Mouse (Mus musculus) common myeloid progenitor, adult 5-6 weeks (primary cell): Measurements from ENCODE around the gene 1810065E05Rik. TPM values are rescaled to one million over a fixed set of nuclear protein-coding genes. Genes with fewer than 3 reads are reported as not detected.

ENCODE experiments used
- ATAC-seq: replicated peaks from 2 replicates; pipeline ENCODE4 v1.8.0; 2016; ENCODE audit warnings: low read depth, mild to moderate bottlenecking, moderate TSS enrichment, inconsistent platforms; ENCODE audit not compliant: poor library complexity, severe bottlenecking
- total RNA-seq: library from RNA; stranded (forward); fragments of 200-1000, 187-1606 nt; gene quantifications from 2 replicates; pipeline ENCODE4 v1.2.3, GENCODE M21; 2017

1810065E05Rik gene
- not detected in 2 replicates for total RNA-seq

DNA sequence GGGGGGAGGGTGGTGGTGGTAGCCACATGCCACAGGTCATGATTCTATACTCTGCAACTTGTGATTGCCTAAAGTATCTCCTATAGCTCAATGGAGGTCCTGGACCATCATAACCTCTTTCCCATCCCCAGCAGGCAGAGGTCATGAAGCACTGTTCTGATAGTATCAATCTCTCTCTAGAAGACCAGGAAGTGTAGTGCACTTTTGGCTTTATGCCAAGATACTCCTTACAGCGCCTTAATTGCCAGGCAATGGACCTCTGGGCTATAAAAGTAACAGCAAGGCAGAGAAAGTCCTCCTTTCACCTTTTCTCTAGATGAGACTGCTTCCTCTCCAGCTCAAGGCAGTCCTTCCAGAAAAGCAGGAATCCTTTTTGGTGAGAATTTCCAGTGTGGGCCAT, at the start of gene 1810065E05Rik:
Gene 1810065E05Rik, plus strand, starts transcription at position 297 of the 400 bp plus-strand sequence.
- ATAC-seq, result no peak

DNA sequence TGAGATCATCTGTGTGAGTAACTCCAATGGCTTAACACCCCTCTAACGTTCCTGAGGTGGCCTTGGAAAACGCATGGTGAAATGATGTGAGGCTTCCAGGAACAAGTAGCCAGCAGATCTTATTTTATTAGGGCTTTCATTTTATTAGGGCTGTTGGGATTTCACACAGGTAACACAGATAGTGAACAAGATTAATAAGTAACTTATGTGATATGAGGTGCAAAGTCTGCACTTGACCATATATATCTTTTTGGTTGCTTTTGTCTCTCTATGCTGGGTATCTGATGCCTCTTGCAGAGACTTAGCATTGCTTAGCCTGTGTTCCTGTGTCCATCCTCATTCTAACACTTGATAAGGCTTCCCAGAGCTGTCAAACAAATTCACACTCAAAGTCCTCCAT, 43.6 kb upstream of the 1810065E05Rik start:
- no peak for ATAC-seq

DNA sequence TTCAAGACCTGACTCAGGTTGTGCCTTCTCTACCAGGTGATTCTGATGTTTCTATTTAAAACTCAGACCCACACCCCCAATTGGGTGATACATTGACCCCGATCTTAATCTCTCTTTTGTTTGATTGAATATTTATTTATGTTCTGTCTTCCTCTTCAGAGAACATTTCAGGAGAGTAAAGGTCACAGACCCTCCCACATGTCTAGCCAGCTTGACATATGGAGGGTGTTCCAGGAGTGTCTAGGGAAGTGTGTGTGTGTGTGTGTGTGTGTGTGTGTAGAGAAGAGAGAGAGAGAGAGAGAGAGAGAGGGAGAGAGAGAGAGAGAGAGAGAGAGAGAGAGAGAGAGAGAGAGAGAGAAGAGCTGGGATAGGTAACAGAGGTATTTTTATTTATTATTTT, 43.2 kb upstream of the 1810065E05Rik start:
- no peak for ATAC-seq

DNA sequence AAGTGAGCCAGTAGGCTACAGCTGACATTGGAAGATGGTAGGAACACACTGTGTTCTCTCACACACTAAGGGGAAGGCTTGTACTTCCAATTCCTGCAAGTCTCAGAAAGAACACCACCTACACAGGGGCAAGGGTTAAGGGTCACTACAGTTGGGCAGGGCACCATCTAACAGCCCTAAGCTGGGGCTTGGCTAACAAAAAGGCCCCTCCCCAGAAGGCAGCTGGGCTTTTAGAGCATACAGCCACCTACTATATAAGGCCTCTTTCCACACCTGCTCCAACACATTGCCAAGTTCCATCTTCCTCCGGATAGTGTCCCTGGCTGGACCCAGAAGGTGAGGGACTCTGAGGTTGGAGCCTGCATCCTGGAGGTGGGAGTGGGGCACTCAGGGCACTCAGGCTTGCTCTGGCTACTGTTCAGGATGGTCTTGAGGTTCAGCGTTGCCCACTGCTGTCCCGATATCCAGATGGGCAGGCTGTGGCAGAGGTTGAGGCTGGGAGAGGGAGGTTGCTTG, 42.1 kb upstream of the 1810065E05Rik start, which contains the start of gene Lypd8:
Gene Lypd8, plus strand, starts transcription at position 281 of the 516 bp plus-strand sequence.
- no peak for ATAC-seq

DNA sequence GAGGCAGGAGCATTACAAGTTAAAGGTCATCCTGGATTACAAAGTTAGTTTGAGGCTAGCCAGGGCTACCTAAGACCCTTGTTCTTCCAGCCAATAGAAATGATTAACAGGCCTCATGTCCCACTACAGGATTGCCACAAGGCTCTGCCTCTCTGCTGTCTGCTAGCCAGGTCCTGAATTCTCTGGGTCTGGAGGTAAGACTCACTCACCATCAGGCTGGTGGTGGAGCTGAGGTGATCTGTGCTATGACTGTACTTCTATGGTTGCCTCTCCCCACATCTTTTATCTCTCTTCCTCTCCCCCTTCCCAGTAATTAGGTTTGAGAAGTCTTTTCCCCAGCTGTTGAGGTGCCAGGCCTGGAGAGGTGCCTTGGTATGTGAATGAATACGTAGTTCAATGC, 41.4 kb upstream of the 1810065E05Rik start:
- ATAC-seq, result no peak

DNA sequence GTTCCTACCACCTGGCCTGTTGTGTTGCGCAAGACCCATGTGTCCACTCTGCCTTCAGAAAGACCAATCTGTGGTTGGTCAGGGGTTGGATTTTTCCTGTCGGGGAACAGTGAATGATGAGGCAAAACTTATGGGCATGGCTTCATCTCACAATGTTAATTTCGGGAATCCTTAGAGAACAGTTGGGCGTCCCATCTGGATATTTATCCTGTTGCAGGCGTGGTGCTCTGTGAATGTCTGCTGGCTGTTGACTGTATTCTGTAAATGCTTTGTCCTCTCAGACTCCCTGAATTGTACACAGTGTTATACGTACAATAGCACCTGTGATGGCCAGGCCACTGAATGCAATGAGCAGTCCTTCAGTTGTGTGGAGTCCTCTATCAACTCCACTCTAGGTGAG, 38.4 kb upstream of the 1810065E05Rik start:
- ATAC-seq, result no peak

DNA sequence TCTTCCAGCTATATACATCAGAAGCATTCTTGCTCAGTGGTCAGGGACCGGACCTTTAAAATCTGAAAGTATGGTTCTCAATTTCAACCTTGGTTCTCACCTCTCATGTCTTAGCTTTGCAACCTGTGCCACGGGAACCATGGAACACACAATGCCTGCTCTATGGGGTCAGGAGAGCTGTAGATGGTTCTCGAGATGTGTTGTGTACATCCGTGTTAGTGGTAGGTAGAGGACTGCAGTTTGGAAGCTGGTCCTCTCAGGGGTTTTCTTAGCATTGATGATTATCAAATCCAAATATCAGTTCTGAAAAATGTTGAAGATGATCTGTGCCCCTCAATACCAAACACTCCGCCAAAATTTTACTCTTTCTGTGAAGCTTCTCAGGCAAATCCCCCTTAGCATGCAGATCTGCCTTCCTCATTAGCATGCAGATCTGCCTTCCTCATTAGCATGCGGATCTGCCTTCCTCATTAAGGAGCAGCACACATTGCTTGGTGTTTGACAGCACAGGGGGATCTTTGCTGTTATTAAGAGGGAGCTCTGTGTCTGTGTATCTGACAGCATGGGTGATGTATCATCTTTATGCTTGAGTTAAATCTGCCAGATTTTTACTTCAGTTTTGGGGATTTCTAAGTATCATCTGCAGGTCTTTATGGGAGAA, 20.8 kb upstream of the 1810065E05Rik start:
- no peak for ATAC-seq

DNA sequence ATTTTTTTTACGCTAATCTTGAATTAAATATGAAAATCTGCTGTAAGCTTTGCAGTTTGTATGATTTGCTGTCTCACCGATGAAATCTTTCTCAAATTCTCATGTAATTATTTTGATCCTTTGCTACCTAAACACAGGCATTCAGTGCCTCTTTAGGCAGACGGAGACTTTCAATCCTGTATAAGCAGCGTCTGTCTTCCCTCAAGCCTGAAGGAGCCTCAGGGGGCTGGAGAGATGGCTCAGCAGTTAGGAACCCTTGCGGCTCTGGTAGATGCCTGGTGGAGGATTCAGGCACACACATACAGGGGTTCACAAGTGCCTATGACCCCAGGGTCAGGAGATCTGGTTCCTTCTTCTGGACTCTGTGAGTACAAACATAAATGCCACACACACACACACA, 20.3 kb upstream of the 1810065E05Rik start:
- ATAC-seq, result no peak

DNA sequence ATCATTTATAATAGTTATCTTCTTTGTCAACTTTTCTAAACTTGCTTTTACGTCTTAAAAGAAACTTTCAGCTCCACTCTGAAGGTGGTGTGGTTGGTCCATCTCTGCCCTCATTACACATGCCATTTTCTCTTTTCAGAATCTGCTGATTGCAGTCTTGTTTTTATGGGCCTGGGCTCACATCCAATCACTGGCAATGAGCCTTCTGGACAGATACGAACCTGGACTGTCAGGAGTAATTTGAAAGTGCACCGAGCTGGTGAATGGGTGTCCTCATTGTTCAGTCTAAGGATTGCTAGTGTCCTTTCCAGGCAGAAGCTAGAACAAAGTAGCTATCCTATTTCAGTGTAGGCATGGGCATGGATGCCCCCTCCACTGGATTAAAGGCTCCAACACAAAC, 12.8 kb upstream of the 1810065E05Rik start:
- ATAC-seq, result no peak

DNA sequence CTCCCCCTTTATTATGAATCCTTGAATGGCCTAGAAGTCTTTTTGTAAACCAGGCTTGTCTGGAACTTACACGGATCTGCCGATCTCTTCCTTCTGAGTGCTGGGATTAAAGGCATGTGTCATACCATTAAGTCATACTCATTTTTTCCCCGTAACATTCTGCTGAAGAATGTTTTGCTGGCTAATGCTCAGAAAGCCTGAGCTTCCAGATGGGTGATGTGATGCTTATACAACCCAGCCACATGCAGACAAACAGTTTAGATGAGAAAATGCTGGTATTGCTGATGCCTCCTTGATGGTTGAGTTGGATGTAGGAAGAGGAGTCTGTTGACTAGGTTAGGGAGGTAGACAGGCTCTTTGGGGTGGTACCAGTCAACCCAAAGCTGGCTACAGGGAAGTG, 2.6 kb upstream of the 1810065E05Rik start:
- no peak for ATAC-seq

DNA sequence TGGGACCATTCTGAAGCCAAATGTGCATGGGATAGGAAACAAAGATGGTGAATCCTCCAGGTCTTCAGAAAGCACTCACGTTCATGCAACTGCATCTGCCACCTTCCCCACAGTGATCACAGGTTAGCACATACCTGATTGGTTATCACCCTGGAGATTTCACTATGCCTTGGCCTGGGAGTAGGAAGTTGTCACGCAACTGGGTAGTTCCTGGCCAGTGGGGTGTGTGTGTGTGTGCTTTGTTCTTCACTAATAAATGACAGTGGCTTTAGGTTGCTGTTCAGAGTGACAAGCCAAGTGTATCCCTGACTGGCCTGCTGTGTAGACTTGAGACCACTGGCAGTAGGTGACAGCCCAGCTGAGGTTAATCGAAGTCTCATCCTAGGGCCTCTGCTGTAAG, 11.3 kb downstream of the 1810065E05Rik start, which contains the start of gene Gm12253:
Gene Gm12253, plus strand, starts transcription at position 301 of the 400 bp plus-strand sequence.
- no peak for ATAC-seq

DNA sequence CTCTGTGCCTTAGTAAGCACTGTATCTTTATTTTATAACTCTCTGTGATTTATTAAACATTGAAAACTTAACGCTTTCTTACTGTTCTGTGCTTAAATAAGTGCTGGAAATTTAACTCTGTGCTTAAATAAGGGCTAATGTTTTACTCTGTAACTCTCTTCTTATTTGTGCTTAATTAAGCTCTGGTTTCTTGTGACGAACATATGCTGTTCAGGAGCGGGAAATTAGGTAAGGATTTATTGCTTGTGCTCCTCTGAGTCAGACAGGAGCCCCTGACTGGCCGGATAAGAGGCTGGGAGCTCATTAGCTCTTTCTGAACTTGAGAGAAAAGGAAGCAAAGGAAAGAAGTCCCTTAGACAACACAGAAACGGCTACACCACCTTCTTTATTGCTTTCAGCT, 17.0 kb downstream of the 1810065E05Rik start:
- ATAC-seq, result no peak

DNA sequence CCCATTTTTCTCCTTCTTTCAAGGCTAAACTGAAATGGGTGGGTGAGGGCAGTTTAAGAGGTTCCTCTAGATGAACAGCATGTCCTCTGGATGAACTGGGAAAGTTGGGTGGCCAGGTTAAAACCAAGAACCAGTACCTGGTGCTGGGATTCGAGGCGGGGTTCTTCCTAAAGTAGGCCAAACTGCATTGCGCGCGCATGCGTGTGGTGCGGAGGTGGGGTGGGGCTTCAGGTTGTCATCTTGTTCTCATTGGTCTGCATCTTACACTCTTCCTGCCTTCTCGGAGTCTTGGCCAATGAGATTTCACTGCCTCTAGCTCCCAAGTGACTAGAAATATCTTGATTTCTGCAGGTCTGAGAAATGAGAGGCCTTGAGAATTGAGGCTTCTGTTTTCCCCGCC, 31.8 kb downstream of the 1810065E05Rik start, which contains the start of gene Lypd9:
Gene Lypd9, minus strand, starts transcription at position 165 of the 400 bp plus-strand sequence.
- ATAC-seq, result no peak

DNA sequence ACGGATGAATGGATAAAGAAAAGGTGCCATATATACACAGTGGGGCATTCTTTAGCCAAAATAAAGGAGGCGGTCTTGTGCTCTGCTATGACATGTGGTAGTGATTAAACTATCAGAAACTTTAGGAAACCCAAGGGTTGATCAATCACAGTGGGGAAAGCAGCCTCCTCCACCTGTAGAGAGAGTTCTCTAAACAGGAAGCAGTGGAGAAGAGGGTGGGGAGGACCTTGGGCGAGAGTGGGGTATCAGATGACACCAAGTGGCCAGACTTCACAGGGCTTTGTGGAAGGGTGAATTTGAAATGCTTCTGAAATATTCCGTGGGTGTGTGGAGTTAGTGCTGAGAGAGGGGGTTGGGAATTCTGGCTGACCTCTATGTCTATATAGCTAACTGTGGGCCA, 32.7 kb downstream of the 1810065E05Rik start:
- no peak for ATAC-seq

DNA sequence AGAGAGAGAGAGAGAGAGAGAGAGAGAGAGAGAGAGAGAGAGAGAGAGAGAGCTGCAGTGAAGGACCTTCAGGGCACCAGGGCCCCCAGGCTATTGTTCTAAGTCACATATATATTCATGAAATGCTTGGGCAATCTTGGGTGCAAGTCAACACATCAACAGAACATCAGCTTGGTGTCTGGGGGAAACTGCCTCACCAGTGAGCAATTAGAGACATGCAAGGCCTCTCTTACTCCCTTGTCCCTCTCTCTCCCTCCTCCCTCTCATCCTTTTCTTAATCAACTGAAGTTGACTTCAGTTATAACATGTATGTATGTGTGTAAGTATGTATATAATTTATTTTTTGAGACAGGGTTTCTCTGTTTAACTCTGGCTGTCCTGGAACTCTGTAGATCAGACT, 41.3 kb downstream of the 1810065E05Rik start, which contains the start of gene Olfr30:
Gene Olfr30, minus strand, starts transcription at position 101 of the 400 bp plus-strand sequence.
- ATAC-seq, result no peak

Other genes with a start within 250 kb of the 1810065E05Rik start
- gene Mrpl22, start 249.4 kb upstream of the 1810065E05Rik start, total RNA-seq, result 55.0 and 55.2 TPM in 2 replicates
- 15.2 and 15.4 TPM in 2 replicates for gene Igtp, start 221.6 kb upstream of the 1810065E05Rik start, total RNA-seq
- 4.6 and 7.8 TPM in 2 replicates for gene Irgm2, start 221.5 kb upstream of the 1810065E05Rik start, total RNA-seq
- gene 4930438A08Rik, start 146.3 kb upstream of the 1810065E05Rik start, total RNA-seq, result 0.41 and 0.92 TPM in 2 replicates
- gene Zfp692, start 114.0 kb upstream of the 1810065E05Rik start, total RNA-seq, result 15.8 and 19.3 TPM in 2 replicates
- 23.0 and 25.8 TPM in 2 replicates for gene Zfp672, start 90.8 kb upstream of the 1810065E05Rik start, total RNA-seq
- 12.7 and 13.5 TPM in 2 replicates for gene Sh3bp5l, start 90.4 kb upstream of the 1810065E05Rik start, total RNA-seq
- not detected in 2 replicates for gene Lypd8, start 42.1 kb upstream of the 1810065E05Rik start, total RNA-seq
- not detected in 2 replicates for gene Gm12253, start 11.4 kb downstream of the 1810065E05Rik start, total RNA-seq
- not detected in 2 replicates for gene Lypd9, start 31.8 kb downstream of the 1810065E05Rik start, total RNA-seq
- not detected in 2 replicates for gene Olfr30, start 41.2 kb downstream of the 1810065E05Rik start, total RNA-seq
- gene Olfr332, start 71.4 kb downstream of the 1810065E05Rik start, total RNA-seq, result not detected in 2 replicates
- gene Olfr331, start 81.5 kb downstream of the 1810065E05Rik start, total RNA-seq, result not detected in 2 replicates
- gene Olfr330, start 113.7 kb downstream of the 1810065E05Rik start, total RNA-seq, result not detected in 2 replicates
- gene Olfr329-ps, start 125.3 kb downstream of the 1810065E05Rik start, total RNA-seq, result not detected in 2 replicates
- gene Olfr328, start 134.5 kb downstream of the 1810065E05Rik start, total RNA-seq, result not detected in 2 replicates
- not detected in 2 replicates for gene Olfr224, start 149.4 kb downstream of the 1810065E05Rik start, total RNA-seq
- not detected in 2 replicates for gene Olfr325, start 156.6 kb downstream of the 1810065E05Rik start, total RNA-seq
- not detected in 2 replicates for gene Olfr324, start 174.0 kb downstream of the 1810065E05Rik start, total RNA-seq
- gene 2210407C18Rik, start 195.0 kb downstream of the 1810065E05Rik start, total RNA-seq, result not detected in 2 replicates
- gene Olfr323, start 209.4 kb downstream of the 1810065E05Rik start, total RNA-seq, result not detected in 2 replicates
- gene Trim58, start 219.4 kb downstream of the 1810065E05Rik start, total RNA-seq, result 4.7 and 8.4 TPM in 2 replicates
- gene Olfr322, start 237.7 kb downstream of the 1810065E05Rik start, total RNA-seq, result 0.27 TPM in 1 of 2 replicates, not detected in the other